Mouse (Mus musculus) olfactory bulb, adult 2 months (tissue): ENCODE measurements around the gene Lrig2.

Experiments used
- CTCF ChIP-seq: fragments of 200-500 bp; IDR thresholded peaks from 2 replicates; pipeline ENCODE4 v1.5.1; 2012; ENCODE audit warnings: low read depth, mild to moderate bottlenecking, low read length, moderate library complexity; ENCODE audit not compliant: insufficient read depth
- POLR2A ChIP-seq: fragments of 200-500 bp; IDR thresholded peaks from 2 replicates; pipeline ENCODE4 v1.6.1; 2012; ENCODE audit warnings: mild to moderate bottlenecking, low read depth, low read length, moderate library complexity; ENCODE audit not compliant: insufficient read depth

DNA sequence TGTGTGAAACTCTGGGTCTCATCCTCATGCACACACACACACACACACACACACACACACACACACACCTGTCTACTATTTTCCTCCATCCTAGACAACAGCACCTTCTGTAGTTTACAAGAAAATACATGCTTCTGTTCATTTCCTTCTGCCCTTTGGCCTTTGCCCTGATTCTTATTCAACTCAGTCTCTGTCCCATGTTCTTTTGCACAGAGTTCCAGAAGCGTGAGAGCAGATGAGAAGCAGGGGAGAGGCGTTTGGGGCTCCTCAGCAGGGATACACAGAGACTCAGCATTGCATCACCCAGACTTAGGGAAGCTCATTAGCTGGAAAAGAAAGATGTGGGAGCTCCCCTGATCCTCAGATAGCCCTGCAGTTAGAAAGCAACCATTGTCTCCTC is 13.8 kb upstream of the Lrig2 start:
- no peak for TF ChIP-seq CTCF
- TF ChIP-seq POLR2A = no peak
